Mouse (Mus musculus): ENCODE results near the gene Hdac5. TPM values are rescaled to one million over a fixed set of nuclear protein-coding genes. Genes with fewer than 3 reads are reported as not detected.

Gene Hdac5
- polyA plus RNA-seq, 1 experiment, result 96.3 TPM

GRCm38 (mm10) chr11:102144957-102145470, 85.0 kb downstream of the Hdac5 start:
- H3K4me1 ChIP-seq (ENCODE audit: control insufficient read depth, insufficient read depth, low read length), result no peaks in the 10 kb centered on the region
- no peak for TF ChIP-seq POLR2A (IDR thresholded peaks at IDR 0.05; ENCODE audit: borderline replicate concordance, low read depth, low read length)
- no peak for TF ChIP-seq CTCF (IDR thresholded peaks at IDR 0.05; ENCODE audit: low read depth, low read length)
- H3K27ac ChIP-seq (ENCODE audit: insufficient read depth, low read depth, low read length), result no peak overlapping the region
- peak overlapping the region; percentile 15 for H3K4me3 ChIP-seq (ENCODE audit: insufficient read depth, low read length)

Other genes starting within 250 kb of the Hdac5 start
- gene Cfap97d1, start 245.9 kb downstream of the Hdac5 start, polyA plus RNA-seq (2012; ENCODE audit: insufficient read depth, insufficient read length, missing spikeins), result not detected in 2 replicates
- gene Dusp3, start 243.2 kb downstream of the Hdac5 start, polyA plus RNA-seq (2012; ENCODE audit: insufficient read depth, insufficient read length, missing spikeins), result 79.3 and 80.4 TPM in 2 replicates
- gene Mpp3, start 201.7 kb downstream of the Hdac5 start, polyA plus RNA-seq (2012; ENCODE audit: insufficient read depth, insufficient read length, missing spikeins), result 0.31 TPM in 1 of 2 replicates, not detected in the other
- 5.1 and 6.4 TPM in 2 replicates for gene Cd300lg, start 188.7 kb downstream of the Hdac5 start, polyA plus RNA-seq (2012; ENCODE audit: insufficient read depth, insufficient read length, missing spikeins)
- gene Mpp2, start 141.7 kb downstream of the Hdac5 start, polyA plus RNA-seq (2012; ENCODE audit: insufficient read depth, insufficient read length, missing spikeins), result not detected in 2 replicates
- not detected in 2 replicates for gene Ppy, start 128.8 kb downstream of the Hdac5 start, polyA plus RNA-seq (2012; ENCODE audit: insufficient read depth, insufficient read length, missing spikeins)
- gene Pyy, start 122.3 kb downstream of the Hdac5 start, polyA plus RNA-seq (2012; ENCODE audit: insufficient read depth, insufficient read length, missing spikeins), result not detected in 2 replicates
- gene Nags, start 84.7 kb downstream of the Hdac5 start, polyA plus RNA-seq (2012; ENCODE audit: insufficient read depth, insufficient read length, missing spikeins), result not detected in 2 replicates
- gene Tmem101, start 73.8 kb downstream of the Hdac5 start, polyA plus RNA-seq (2012; ENCODE audit: insufficient read depth, insufficient read length, missing spikeins), result 10.0 and 10.4 TPM in 2 replicates
- gene Lsm12, start 44.9 kb downstream of the Hdac5 start, polyA plus RNA-seq (2012; ENCODE audit: insufficient read depth, insufficient read length, missing spikeins), result 43.3 and 47.7 TPM in 2 replicates
- 20.1 and 28.3 TPM in 2 replicates for gene G6pc3, start 40.5 kb downstream of the Hdac5 start, polyA plus RNA-seq (2012; ENCODE audit: insufficient read depth, insufficient read length, missing spikeins)
- 6.3 and 7.2 TPM in 2 replicates for gene BC030867, start 18.7 kb upstream of the Hdac5 start, polyA plus RNA-seq (2012; ENCODE audit: insufficient read depth, insufficient read length, missing spikeins)
- not detected in 2 replicates for gene Asb16, start 38.6 kb upstream of the Hdac5 start, polyA plus RNA-seq (2012; ENCODE audit: insufficient read depth, insufficient read length, missing spikeins)
- gene Tmub2, start 54.8 kb upstream of the Hdac5 start, polyA plus RNA-seq (2012; ENCODE audit: insufficient read depth, insufficient read length, missing spikeins), result 50.6 and 62.2 TPM in 2 replicates
- 32.9 and 39.8 TPM in 2 replicates for gene Atxn7l3, start 66.5 kb upstream of the Hdac5 start, polyA plus RNA-seq (2012; ENCODE audit: insufficient read depth, insufficient read length, missing spikeins)
- 59.0 and 59.7 TPM in 2 replicates for gene Ubtf, start 89.6 kb upstream of the Hdac5 start, polyA plus RNA-seq (2012; ENCODE audit: insufficient read depth, insufficient read length, missing spikeins)
- not detected in 2 replicates for gene Slc4a1, start 136.0 kb upstream of the Hdac5 start, polyA plus RNA-seq (2012; ENCODE audit: insufficient read depth, insufficient read length, missing spikeins)
- gene Rundc3a, start 163.2 kb upstream of the Hdac5 start, polyA plus RNA-seq (2012; ENCODE audit: insufficient read depth, insufficient read length, missing spikeins), result not detected in 2 replicates
- gene Slc25a39, start 177.8 kb upstream of the Hdac5 start, polyA plus RNA-seq (2012; ENCODE audit: insufficient read depth, insufficient read length, missing spikeins), result 133 and 173 TPM in 2 replicates
- gene Grn, start 200.1 kb upstream of the Hdac5 start, polyA plus RNA-seq (2012; ENCODE audit: insufficient read depth, insufficient read length, missing spikeins), result 1,924 and 2,101 TPM in 2 replicates
- not detected in 2 replicates for gene Fam171a2, start 217.5 kb upstream of the Hdac5 start, polyA plus RNA-seq (2012; ENCODE audit: insufficient read depth, insufficient read length, missing spikeins)
- gene Itga2b, start 240.0 kb upstream of the Hdac5 start, polyA plus RNA-seq (2012; ENCODE audit: insufficient read depth, insufficient read length, missing spikeins), result 2.3 and 2.5 TPM in 2 replicates